Mouse (Mus musculus) liver, embryonic 11.5 days (tissue): ENCODE measurements at regions not wholly inside any gene's neighbourhood (a gene's known extent, or its start where the extent isn't known, plus 50 kb on each side); places are given as distances from the start of the nearest gene placed in this dataset.

ENCODE experiments used
- ATAC-seq: fragments of 200-750 bp; cut with Nextera tagmentation; replicated peaks from 2 replicates; pipeline ENCODE4 v1.8.0; 2017; ENCODE audit warnings: moderate number of reproducible peaks, mild to moderate bottlenecking, moderate TSS enrichment, moderate library complexity; ENCODE audit not compliant: low FRiP score
- DNase-seq: peaks from one replicate; pipeline ENCODE4 v3.0.0-alpha.2; 2017; ENCODE audit warnings: low spot score
- H3K27ac ChIP-seq: fragments of 300-500 bp; sonication (generic); 2 replicates; pipeline ENCODE4 v1.5.1; 2014; ENCODE audit warnings: mild to moderate bottlenecking, low read depth, low read length, control low read depth
- H3K27me3 ChIP-seq: fragments of 300-500 bp; sonication (generic); replicated peaks from 2 replicates; pipeline ENCODE4 v1.6.1; 2014; ENCODE audit warnings: low read length, mixed read lengths; ENCODE audit not compliant: control insufficient read depth, insufficient read depth
- H3K36me3 ChIP-seq: fragments of 300-500 bp; sonication (generic); 2 replicates; pipeline ENCODE4 v1.6.1; 2014; ENCODE audit warnings: mild to moderate bottlenecking, low read length, moderate library complexity, mixed read lengths; ENCODE audit not compliant: control insufficient read depth, insufficient read depth
- H3K4me1 ChIP-seq: fragments of 300-500 bp; sonication (generic); replicated peaks from 2 replicates; pipeline ENCODE4 v1.6.1; 2014; ENCODE audit warnings: low read length, mixed read lengths; ENCODE audit not compliant: control insufficient read depth, insufficient read depth
- H3K4me2 ChIP-seq: fragments of 300-500 bp; sonication (generic); 2 replicates; pipeline ENCODE4 v1.6.1; 2014; ENCODE audit warnings: mild to moderate bottlenecking, control low read depth, moderate library complexity
- H3K4me3 ChIP-seq: fragments of 300-500 bp; sonication (generic); 2 replicates; pipeline ENCODE4 v1.5.1; 2014; ENCODE audit warnings: low read depth, low read length, control low read depth
- H3K9ac ChIP-seq: fragments of 300-500 bp; sonication (generic); 2 replicates; pipeline ENCODE4 v1.6.1; 2014; ENCODE audit warnings: low read depth, low read length, control low read depth
- H3K9me3 ChIP-seq: fragments of 300-500 bp; sonication (generic); 2 replicates; pipeline ENCODE4 v1.6.1; 2016; ENCODE audit warnings: low read length, inconsistent platforms, mixed read lengths; ENCODE audit not compliant: control insufficient read depth
- WGBS: fragments of 180-500 bp; shearing (Covaris S2); extraction: QIAGEN DNeasy Blood & Tissue Kit; methylation state at CpG from one replicate; pipeline ENCODE4 v1.1.7; 2014; 5-methylcytosine and 5-hydroxymethylcytosine counted together

GRCm38 (mm10) chr2:128313948-128314347 is 188.1 kb downstream of the Bcl2l11 start:
- Histone ChIP-seq H3K4me1 (peaks cover 8% of the 10 kb centered on the region), H3K27me3 (no peaks in the 10 kb centered on the region), H3K27ac (no peak overlapping the region), H3K9ac (no peak overlapping the region), H3K9me3 (no peaks in the 10 kb centered on the region), H3K36me3 (no peaks in the 10 kb centered on the region), H3K4me3 (no peak overlapping the region), H3K4me2 (no peak overlapping the region)
- ATAC-seq (no peak), DNase-seq (no peak)
- WGBS = 64% methylated on average over 1 of the region's 1 CpGs

GRCm38 (mm10) chr2:128316516-128316915 is 190.7 kb downstream of the Bcl2l11 start:
- Histone ChIP-seq H3K9ac (no peak overlapping the region), H3K27me3 (no peaks in the 10 kb centered on the region), H3K4me3 (no peak overlapping the region), H3K36me3 (no peaks in the 10 kb centered on the region), H3K27ac (no peak overlapping the region), H3K4me1 (peaks cover 8% of the 10 kb centered on the region), H3K4me2 (no peak overlapping the region), H3K9me3 (no peaks in the 10 kb centered on the region)
- DNase-seq (no peak), ATAC-seq (no peak)
- 51% methylated on average over 2 of the region's 2 CpGs for WGBS

- no peak for ATAC-seq
- no peak overlapping the region for H3K27ac ChIP-seq
- no peaks in the 10 kb centered on the region for H3K27me3 ChIP-seq
These were observed 192.4 kb downstream of the Bcl2l11 start for GRCm38 (mm10) chr2:128318266-128318665.

GRCm38 (mm10) chr2:128318956-128319355 is 193.1 kb downstream of the Bcl2l11 start:
- DNase-seq = no peak

More at GRCm38 (mm10) chr2:128318266-128318665, 192.4 kb downstream of the Bcl2l11 start:
- Histone ChIP-seq H3K36me3 (no peaks in the 10 kb centered on the region), H3K4me1 (no peaks in the 10 kb centered on the region), H3K4me3 (no peak overlapping the region), H3K9ac (no peak overlapping the region), H3K4me2 (no peak overlapping the region), H3K9me3 (no peaks in the 10 kb centered on the region)
- DNase-seq = no peak
- WGBS = 68% methylated on average over 4 of the region's 4 CpGs

GRCm38 (mm10) chr2:128321475-128321874 is 195.6 kb downstream of the Bcl2l11 start:
- H3K27ac ChIP-seq = no peak overlapping the region
- no peak for DNase-seq
- no peak for ATAC-seq
- H3K9me3 ChIP-seq = no peaks in the 10 kb centered on the region
- no peak overlapping the region for H3K4me2 ChIP-seq
- no peaks in the 10 kb centered on the region for H3K27me3 ChIP-seq
- H3K4me3 ChIP-seq = no peak overlapping the region
- 0 out of 2 replicates have a peak, but pooled peaks cover 3% of the 10 kb centered on the region for H3K4me1 ChIP-seq
- 59% methylated on average over 2 of the region's 2 CpGs for WGBS
- no peaks in the 10 kb centered on the region for H3K36me3 ChIP-seq
- H3K9ac ChIP-seq = no peak overlapping the region

More at GRCm38 (mm10) chr2:128318956-128319355, 193.1 kb downstream of the Bcl2l11 start:
- H3K9me3 ChIP-seq = no peaks in the 10 kb centered on the region
- H3K36me3 ChIP-seq = no peaks in the 10 kb centered on the region
- no peaks in the 10 kb centered on the region for H3K4me1 ChIP-seq
- no peak overlapping the region for H3K4me2 ChIP-seq
- ATAC-seq = no peak
- H3K9ac ChIP-seq = no peak overlapping the region
- 57% methylated on average over 5 of the region's 5 CpGs for WGBS
- no peak overlapping the region for H3K4me3 ChIP-seq
- H3K27ac ChIP-seq = no peak overlapping the region
- H3K27me3 ChIP-seq = no peaks in the 10 kb centered on the region

- no peak for DNase-seq
- H3K36me3 ChIP-seq = no peaks in the 10 kb centered on the region
- 0 out of 2 replicates have a peak, but pooled peaks cover 3% of the 10 kb centered on the region for H3K4me1 ChIP-seq
- H3K9me3 ChIP-seq = no peaks in the 10 kb centered on the region
- no peaks in the 10 kb centered on the region for H3K27me3 ChIP-seq
- ATAC-seq = no peak
- no peak overlapping the region for H3K27ac ChIP-seq
- 46% methylated on average over 13 of the region's 13 CpGs for WGBS
- H3K9ac ChIP-seq = no peak overlapping the region
- H3K4me3 ChIP-seq = no peak overlapping the region
- H3K4me2 ChIP-seq = no peak overlapping the region
These were observed 198.6 kb downstream of the Bcl2l11 start for GRCm38 (mm10) chr2:128324256-128325096.

- H3K4me3 ChIP-seq = no peak overlapping the region
- no peak overlapping the region for H3K27ac ChIP-seq
- H3K4me1 ChIP-seq = 0 out of 2 replicates have a peak, but pooled peaks cover 3% of the 10 kb centered on the region
- DNase-seq (no peak), ATAC-seq (no peak)
- no peaks in the 10 kb centered on the region for H3K27me3 ChIP-seq
- no peaks in the 10 kb centered on the region for H3K9me3 ChIP-seq
- no peak overlapping the region for H3K9ac ChIP-seq
- WGBS = 86% methylated on average over 4 of the region's 4 CpGs
- H3K4me2 ChIP-seq = no peak overlapping the region
- H3K36me3 ChIP-seq = no peaks in the 10 kb centered on the region
These were observed 199.2 kb downstream of the Bcl2l11 start for GRCm38 (mm10) chr2:128325097-128325421.

GRCm38 (mm10) chr2:128325456-128325855 is 199.6 kb downstream of the Bcl2l11 start:
- 89% methylated on average over 4 of the region's 4 CpGs for WGBS
- ATAC-seq = no peak

GRCm38 (mm10) chr2:128330833-128331232 is 205.0 kb downstream of the Bcl2l11 start:
- no peaks in the 10 kb centered on the region for H3K9me3 ChIP-seq
- no peaks in the 10 kb centered on the region for H3K36me3 ChIP-seq
- 80% methylated on average over 9 of the region's 9 CpGs for WGBS
- H3K4me3 ChIP-seq = no peak overlapping the region
- H3K4me1 ChIP-seq = no peaks in the 10 kb centered on the region
- DNase-seq (no peak), ATAC-seq (no peak)
- no peak overlapping the region for H3K27ac ChIP-seq
- no peak overlapping the region for H3K9ac ChIP-seq
- no peaks in the 10 kb centered on the region for H3K27me3 ChIP-seq
- no peak overlapping the region for H3K4me2 ChIP-seq

More at GRCm38 (mm10) chr2:128325456-128325855, 199.6 kb downstream of the Bcl2l11 start:
- DNase-seq = no peak
- H3K27me3 ChIP-seq = no peaks in the 10 kb centered on the region
- H3K9me3 ChIP-seq = no peaks in the 10 kb centered on the region
- H3K4me1 ChIP-seq = 0 out of 2 replicates have a peak, but pooled peaks cover 3% of the 10 kb centered on the region
- H3K27ac ChIP-seq = no peak overlapping the region
- H3K36me3 ChIP-seq = no peaks in the 10 kb centered on the region
- H3K4me2 ChIP-seq = no peak overlapping the region
- no peak overlapping the region for H3K9ac ChIP-seq
- H3K4me3 ChIP-seq = no peak overlapping the region
